Mouse (Mus musculus) neural tube, embryonic 13.5 days (tissue): Measurements from ENCODE around the gene Rcn1. TPM values are rescaled to one million over a fixed set of nuclear protein-coding genes. Genes with fewer than 3 reads are reported as not detected.

ENCODE experiments used
- ATAC-seq: fragments of 200-750 bp; cut with Nextera tagmentation; 2 replicates; pipeline ENCODE4 v1.8.0; 2017; ENCODE audit warnings: low read depth, mild to moderate bottlenecking, moderate TSS enrichment, moderate library complexity
- H3K27ac ChIP-seq: fragments of 300-500 bp; sonication (generic); replicated peaks from 2 replicates; pipeline ENCODE4 v1.5.1; 2015; ENCODE audit warnings: moderate library complexity, mild to moderate bottlenecking, inconsistent platforms
- H3K27me3 ChIP-seq: fragments of 300-500 bp; sonication (generic); 2 replicates; pipeline ENCODE4 v1.6.1; 2015; ENCODE audit warnings: mild to moderate bottlenecking, inconsistent platforms
- H3K36me3 ChIP-seq: fragments of 300-500 bp; sonication (generic); 2 replicates; pipeline ENCODE4 v1.6.1; 2015; ENCODE audit warnings: mild to moderate bottlenecking, inconsistent platforms
- H3K4me1 ChIP-seq: fragments of 300-500 bp; sonication (generic); replicated peaks from 2 replicates; pipeline ENCODE4 v1.6.1; 2015; ENCODE audit warnings: inconsistent platforms
- H3K4me2 ChIP-seq: fragments of 300-500 bp; sonication (generic); 2 replicates; pipeline ENCODE4 v1.6.1; 2015; ENCODE audit warnings: inconsistent platforms, mild to moderate bottlenecking, moderate library complexity
- H3K4me3 ChIP-seq: fragments of 300-500 bp; sonication (generic); 2 replicates; pipeline ENCODE4 v1.5.1; 2015; ENCODE audit warnings: mild to moderate bottlenecking, inconsistent platforms
- H3K9ac ChIP-seq: fragments of 300-500 bp; sonication (generic); 2 replicates; pipeline ENCODE4 v1.6.1; 2015; ENCODE audit warnings: moderate library complexity, mild to moderate bottlenecking, inconsistent platforms
- H3K9me3 ChIP-seq: fragments of 300-500 bp; sonication (generic); 2 replicates; pipeline ENCODE4 v1.6.1; 2016; ENCODE audit warnings: inconsistent platforms
- WGBS: fragments of 180-500 bp; shearing (Covaris S2); methylation state at CpG from one replicate; pipeline ENCODE4 v1.1.7; 2015; 5-methylcytosine and 5-hydroxymethylcytosine counted together
- polyA plus RNA-seq: library from polyadenylated mRNA; unstranded; fragments of >200 nt; fragmentation: Nextera tagmentation; extraction: Ambion mirVana; gene quantifications from 2 replicates; pipeline ENCODE4 v1.2.1, GENCODE M21; 2015

Rcn1 gene
- polyA plus RNA-seq, 1 experiment from 2014 or later = 83.3 TPM

- Histone ChIP-seq H3K4me2 (no peak overlapping the region), H3K9ac (no peak overlapping the region), H3K4me1 (peaks cover 3% of the 10 kb centered on the region; the same call in 1 of the 2 replicates), H3K27me3 (no peaks in the 10 kb centered on the region), H3K27ac (no peak overlapping the region), H3K4me3 (no peak overlapping the region), H3K36me3 (peaks cover 29% of the 10 kb centered on the region), H3K9me3 (no peaks in the 10 kb centered on the region)
- WGBS = 85% methylated on average over 4 of the region's 4 CpGs
- ATAC-seq = no peak
Observed at GRCm38 (mm10) chr2:105391414-105391784, 7.7 kb downstream of the Rcn1 start.

GRCm38 (mm10) chr2:105390653-105391413 is 8.3 kb downstream of the Rcn1 start:
- Histone ChIP-seq H3K4me2 (no peak overlapping the region), H3K9me3 (no peaks in the 10 kb centered on the region), H3K4me3 (no peak overlapping the region), H3K4me1 (0 out of 2 replicates have a peak, but pooled peaks cover 3% of the 10 kb centered on the region), H3K36me3 (peaks cover 35% of the 10 kb centered on the region), H3K27ac (no peak overlapping the region), H3K9ac (no peak overlapping the region), H3K27me3 (no peaks in the 10 kb centered on the region)
- 85% methylated on average over 6 of the region's 6 CpGs for WGBS
- ATAC-seq = no peak

GRCm38 (mm10) chr2:105389007-105389890 is 9.9 kb downstream of the Rcn1 start:
- H3K9ac ChIP-seq = no peak overlapping the region
- no peak overlapping the region for H3K27ac ChIP-seq
- no peak overlapping the region for H3K4me3 ChIP-seq
- peaks cover 36% of the 10 kb centered on the region for H3K36me3 ChIP-seq
- no peak for ATAC-seq
- WGBS = 84% methylated on average over 17 of the region's 17 CpGs
- no peaks in the 10 kb centered on the region for H3K27me3 ChIP-seq
- H3K9me3 ChIP-seq = no peaks in the 10 kb centered on the region
- H3K4me2 ChIP-seq = no peak overlapping the region
- H3K4me1 ChIP-seq = 0 out of 2 replicates have a peak, but pooled peaks cover 3% of the 10 kb centered on the region

GRCm38 (mm10) chr2:105386418-105386817 is 12.7 kb downstream of the Rcn1 start:
- Histone ChIP-seq H3K4me3 (no peak overlapping the region), H3K36me3 (peaks cover 23% of the 10 kb centered on the region), H3K27ac (no peak overlapping the region), H3K27me3 (no peaks in the 10 kb centered on the region), H3K4me1 (0 out of 2 replicates have a peak, but pooled peaks cover 1% of the 10 kb centered on the region), H3K4me2 (no peak overlapping the region), H3K9ac (no peak overlapping the region), H3K9me3 (no peaks in the 10 kb centered on the region)
- no peak for ATAC-seq
- WGBS = 90% methylated on average over 4 of the region's 4 CpGs

GRCm38 (mm10) chr2:105384998-105385397 is 14.1 kb downstream of the Rcn1 start:
- 76% methylated on average over 3 of the region's 3 CpGs for WGBS
- H3K4me3 ChIP-seq = no peak overlapping the region
- no peak overlapping the region for H3K27ac ChIP-seq
- no peaks in the 10 kb centered on the region for H3K4me1 ChIP-seq
- peaks cover 21% of the 10 kb centered on the region for H3K36me3 ChIP-seq
- no peak for ATAC-seq
- no peak overlapping the region for H3K9ac ChIP-seq
- no peaks in the 10 kb centered on the region for H3K9me3 ChIP-seq
- H3K27me3 ChIP-seq = no peaks in the 10 kb centered on the region
- no peak overlapping the region for H3K4me2 ChIP-seq

GRCm38 (mm10) chr2:105383063-105383462 is 16.1 kb downstream of the Rcn1 start:
- WGBS = 87% methylated on average over 8 of the region's 8 CpGs
- Histone ChIP-seq H3K9ac (no peak overlapping the region), H3K27ac (no peak overlapping the region), H3K4me1 (no peaks in the 10 kb centered on the region), H3K9me3 (no peaks in the 10 kb centered on the region), H3K27me3 (no peaks in the 10 kb centered on the region), H3K36me3 (peaks cover 16% of the 10 kb centered on the region), H3K4me2 (no peak overlapping the region), H3K4me3 (no peak overlapping the region)
- no peak for ATAC-seq

- Histone ChIP-seq H3K4me1 (no peaks in the 10 kb centered on the region), H3K27ac (no peak overlapping the region), H3K4me2 (no peak overlapping the region), H3K4me3 (no peak overlapping the region), H3K27me3 (no peaks in the 10 kb centered on the region), H3K36me3 (peaks cover 6% of the 10 kb centered on the region), H3K9ac (no peak overlapping the region), H3K9me3 (no peaks in the 10 kb centered on the region)
- 92% methylated on average over 3 of the region's 3 CpGs for WGBS
- no peak for ATAC-seq
Observed at GRCm38 (mm10) chr2:105380757-105381319, 18.3 kb downstream of the Rcn1 start.

GRCm38 (mm10) chr2:105379682-105380081 is 19.4 kb downstream of the Rcn1 start:
- H3K4me1 ChIP-seq = no peaks in the 10 kb centered on the region
- H3K4me2 ChIP-seq = no peak overlapping the region
- 71% methylated on average over 1 of the region's 1 CpGs for WGBS
- no peak for ATAC-seq
- no peak overlapping the region for H3K27ac ChIP-seq
- no peaks in the 10 kb centered on the region for H3K9me3 ChIP-seq
- H3K27me3 ChIP-seq = no peaks in the 10 kb centered on the region
- H3K36me3 ChIP-seq = no peaks in the 10 kb centered on the region
- no peak overlapping the region for H3K4me3 ChIP-seq
- H3K9ac ChIP-seq = no peak overlapping the region

GRCm38 (mm10) chr2:105375705-105376104 is 23.4 kb downstream of the Rcn1 start:
- H3K9me3 ChIP-seq = no peaks in the 10 kb centered on the region
- WGBS = 78% methylated on average over 4 of the region's 4 CpGs
- H3K9ac ChIP-seq = no peak overlapping the region
- H3K27ac ChIP-seq = no peak overlapping the region
- H3K4me2 ChIP-seq = no peak overlapping the region
- H3K36me3 ChIP-seq = no peaks in the 10 kb centered on the region
- peaks cover 3% of the 10 kb centered on the region for H3K4me1 ChIP-seq
- H3K4me3 ChIP-seq = no peak overlapping the region
- no peak for ATAC-seq
- 0 out of 2 replicates have a peak, but pooled peaks cover 10% of the 10 kb centered on the region for H3K27me3 ChIP-seq

- H3K9me3 ChIP-seq = no peaks in the 10 kb centered on the region
- 0 out of 2 replicates have a peak, but pooled peaks cover 10% of the 10 kb centered on the region for H3K27me3 ChIP-seq
- H3K27ac ChIP-seq = no peak overlapping the region
- WGBS = 97% methylated on average over 7 of the region's 7 CpGs
- no peaks in the 10 kb centered on the region for H3K36me3 ChIP-seq
- H3K9ac ChIP-seq = no peak overlapping the region
- no peak overlapping the region for H3K4me2 ChIP-seq
- ATAC-seq = no peak
- H3K4me1 ChIP-seq = peaks cover 8% of the 10 kb centered on the region
- no peak overlapping the region for H3K4me3 ChIP-seq
Observed at GRCm38 (mm10) chr2:105375261-105375660, 23.9 kb downstream of the Rcn1 start.

GRCm38 (mm10) chr2:105373658-105374057 is 25.5 kb downstream of the Rcn1 start:
- no peak overlapping the region for H3K4me3 ChIP-seq
- H3K9me3 ChIP-seq = no peaks in the 10 kb centered on the region
- H3K4me1 ChIP-seq = peaks cover 10% of the 10 kb centered on the region
- no peak overlapping the region for H3K9ac ChIP-seq
- 0 out of 2 replicates have a peak, but pooled peaks cover 10% of the 10 kb centered on the region for H3K27me3 ChIP-seq
- no peak for ATAC-seq
- no peaks in the 10 kb centered on the region for H3K36me3 ChIP-seq
- H3K27ac ChIP-seq = no peak overlapping the region
- no peak overlapping the region for H3K4me2 ChIP-seq
- 91% methylated on average over 11 of the region's 11 CpGs for WGBS

- 84% methylated on average over 5 of the region's 5 CpGs for WGBS
- Histone ChIP-seq H3K27ac (no peak overlapping the region), H3K4me2 (no peak overlapping the region), H3K9ac (no peak overlapping the region), H3K36me3 (no peaks in the 10 kb centered on the region), H3K9me3 (no peaks in the 10 kb centered on the region), H3K4me3 (no peak overlapping the region), H3K27me3 (0 out of 2 replicates have a peak, but pooled peaks cover 10% of the 10 kb centered on the region), H3K4me1 (peaks cover 10% of the 10 kb centered on the region)
- ATAC-seq = no peak
Observed at GRCm38 (mm10) chr2:105372727-105373126, 26.4 kb downstream of the Rcn1 start.
